Mouse (Mus musculus): Measurements from ENCODE around the gene Timd2.
A peak's percentile ranks its signal among the peaks of the same experiment; 100 is the strongest.
"Not testable (repeated sequence)": the region's sequence is repeated elsewhere in the genome, so short reads cannot be mapped to it uniquely, and the experiment has no call there.

Gene Timd2

GRCm38 (mm10) chr11:46695849-46696248 is 11.0 kb downstream of the Timd2 start:
- not testable (repeated sequence) for H3K27me3 ChIP-seq (ENCODE audit: control insufficient read depth, insufficient read depth, low read length, poor library complexity, severe bottlenecking); DNase-seq (ENCODE audit: low read depth, low spot score); H3K36me3 ChIP-seq (ENCODE audit: control insufficient read depth, insufficient read depth, low read length, poor library complexity, severe bottlenecking)

- H3K36me3 ChIP-seq (ENCODE audit: control insufficient read depth, insufficient read depth, low read length, poor library complexity, severe bottlenecking) = no peaks in the 10 kb centered on the region
- no peaks in the 10 kb centered on the region for H3K27me3 ChIP-seq (ENCODE audit: control insufficient read depth, insufficient read depth, low read length, poor library complexity, severe bottlenecking)
- DNase-seq (ENCODE audit: low read depth, low spot score) = no peak
These were observed 16.7 kb downstream of the Timd2 start for GRCm38 (mm10) chr11:46690136-46690535.

- Histone ChIP-seq H3K27me3 (ENCODE audit: control insufficient read depth, insufficient read depth, low read length, poor library complexity, severe bottlenecking) (no peaks in the 10 kb centered on the region), H3K36me3 (ENCODE audit: control insufficient read depth, insufficient read depth, low read length, poor library complexity, severe bottlenecking) (no peaks in the 10 kb centered on the region)
- DNase-seq (ENCODE audit: low read depth, low spot score) = no peak
These were observed 23.1 kb downstream of the Timd2 start for GRCm38 (mm10) chr11:46683723-46684122.

- H3K27me3 ChIP-seq (ENCODE audit: control insufficient read depth, insufficient read depth, low read length, poor library complexity, severe bottlenecking) = no peaks in the 10 kb centered on the region
- DNase-seq (ENCODE audit: low read depth, low spot score) = no peak
These were observed 24.0 kb downstream of the Timd2 start for GRCm38 (mm10) chr11:46682842-46683241.

GRCm38 (mm10) chr11:46667938-46668337 is 38.9 kb downstream of the Timd2 start:
- DNase-seq (ENCODE audit: low read depth, low spot score) = no peak
- H3K27me3 ChIP-seq (ENCODE audit: control insufficient read depth, insufficient read depth, low read length, poor library complexity, severe bottlenecking) = no peaks in the 10 kb centered on the region
- H3K36me3 ChIP-seq (ENCODE audit: control insufficient read depth, insufficient read depth, low read length, poor library complexity, severe bottlenecking) = no peaks in the 10 kb centered on the region

More at GRCm38 (mm10) chr11:46682842-46683241, 24.0 kb downstream of the Timd2 start:
- no peaks in the 10 kb centered on the region for H3K36me3 ChIP-seq (ENCODE audit: control insufficient read depth, insufficient read depth, low read length, poor library complexity, severe bottlenecking)

- Histone ChIP-seq H3K27me3 (ENCODE audit: control insufficient read depth, insufficient read depth, low read length, poor library complexity, severe bottlenecking) (no peaks in the 10 kb centered on the region), H3K36me3 (ENCODE audit: control insufficient read depth, insufficient read depth, low read length, poor library complexity, severe bottlenecking) (no peaks in the 10 kb centered on the region)
- DNase-seq (ENCODE audit: low read depth, low spot score) = no peak
These were observed 39.8 kb downstream of the Timd2 start for GRCm38 (mm10) chr11:46667105-46667504.

GRCm38 (mm10) chr11:46665599-46666522 is 41.0 kb downstream of the Timd2 start:
- Histone ChIP-seq H3K27me3 (ENCODE audit: control insufficient read depth, insufficient read depth, low read length, poor library complexity, severe bottlenecking) (no peaks in the 10 kb centered on the region), H3K36me3 (ENCODE audit: control insufficient read depth, insufficient read depth, low read length, poor library complexity, severe bottlenecking) (no peaks in the 10 kb centered on the region)
- DNase-seq (ENCODE audit: low read depth, low spot score) = peak; percentile 57

GRCm38 (mm10) chr11:46663215-46663614 is 43.6 kb downstream of the Timd2 start:
- DNase-seq (ENCODE audit: low read depth, low spot score) = no peak
- Histone ChIP-seq H3K27me3 (ENCODE audit: control insufficient read depth, insufficient read depth, low read length, poor library complexity, severe bottlenecking) (no peaks in the 10 kb centered on the region), H3K36me3 (ENCODE audit: control insufficient read depth, insufficient read depth, low read length, poor library complexity, severe bottlenecking) (no peaks in the 10 kb centered on the region)

GRCm38 (mm10) chr11:46652476-46652875 is 54.4 kb downstream of the Timd2 start:
- H3K36me3 ChIP-seq (ENCODE audit: control insufficient read depth, insufficient read depth, low read length, poor library complexity, severe bottlenecking) = no peaks in the 10 kb centered on the region
- no peaks in the 10 kb centered on the region for H3K27me3 ChIP-seq (ENCODE audit: control insufficient read depth, insufficient read depth, low read length, poor library complexity, severe bottlenecking)
- DNase-seq (ENCODE audit: low read depth, low spot score) = no peak

- not testable (repeated sequence) for H3K27me3 ChIP-seq (ENCODE audit: control insufficient read depth, insufficient read depth, low read length, poor library complexity, severe bottlenecking); DNase-seq (ENCODE audit: low read depth, low spot score); H3K36me3 ChIP-seq (ENCODE audit: control insufficient read depth, insufficient read depth, low read length, poor library complexity, severe bottlenecking)
These were observed 57.2 kb downstream of the Timd2 start for GRCm38 (mm10) chr11:46649655-46650054.

- Histone ChIP-seq H3K36me3 (ENCODE audit: control insufficient read depth, insufficient read depth, low read length, poor library complexity, severe bottlenecking) (no peaks in the 10 kb centered on the region), H3K27me3 (ENCODE audit: control insufficient read depth, insufficient read depth, low read length, poor library complexity, severe bottlenecking) (no peaks in the 10 kb centered on the region)
- DNase-seq (ENCODE audit: low read depth, low spot score) = no peak
These were observed 62.0 kb downstream of the Timd2 start for GRCm38 (mm10) chr11:46644824-46645223.

- Histone ChIP-seq H3K27me3 (ENCODE audit: control insufficient read depth, insufficient read depth, low read length, poor library complexity, severe bottlenecking) (no peaks in the 10 kb centered on the region), H3K36me3 (ENCODE audit: control insufficient read depth, insufficient read depth, low read length, poor library complexity, severe bottlenecking) (no peaks in the 10 kb centered on the region)
- DNase-seq (ENCODE audit: low read depth, low spot score) = peak; percentile 32
These were observed 70.3 kb downstream of the Timd2 start for GRCm38 (mm10) chr11:46636568-46636967.

GRCm38 (mm10) chr11:46635516-46635915 is 71.3 kb downstream of the Timd2 start:
- DNase-seq (ENCODE audit: low read depth, low spot score) = peak; percentile 10
- not testable (repeated sequence) for H3K27me3 ChIP-seq (ENCODE audit: control insufficient read depth, insufficient read depth, low read length, poor library complexity, severe bottlenecking); H3K36me3 ChIP-seq (ENCODE audit: control insufficient read depth, insufficient read depth, low read length, poor library complexity, severe bottlenecking)

GRCm38 (mm10) chr11:46631635-46632034 is 75.2 kb downstream of the Timd2 start:
- peak; percentile 33 for DNase-seq (ENCODE audit: low read depth, low spot score)
- Histone ChIP-seq H3K27me3 (ENCODE audit: control insufficient read depth, insufficient read depth, low read length, poor library complexity, severe bottlenecking) (no peaks in the 10 kb centered on the region), H3K36me3 (ENCODE audit: control insufficient read depth, insufficient read depth, low read length, poor library complexity, severe bottlenecking) (no peaks in the 10 kb centered on the region)

GRCm38 (mm10) chr11:46629211-46629795 is 77.6 kb downstream of the Timd2 start, which contains the start of gene Dppa1:
Dppa1 (minus strand) TSS chr11:46629261.
- no peak for DNase-seq (ENCODE audit: low read depth, low spot score)
- no peaks in the 10 kb centered on the region for H3K27me3 ChIP-seq (ENCODE audit: control insufficient read depth, insufficient read depth, low read length, poor library complexity, severe bottlenecking)

More at GRCm38 (mm10) chr11:46629211-46629795, 77.6 kb downstream of the Timd2 start, which contains the start of gene Dppa1:
- H3K36me3 ChIP-seq (ENCODE audit: control insufficient read depth, insufficient read depth, low read length, poor library complexity, severe bottlenecking) = no peaks in the 10 kb centered on the region

All from splenic B cell, adult 2 months (primary cell).